Mouse (Mus musculus) layer of hippocampus, adult 8-10 months (tissue): ENCODE results near the gene Mylk3. TPM values are rescaled to one million over a fixed set of nuclear protein-coding genes. Genes with fewer than 3 reads are reported as not detected.
A peak's percentile ranks its signal among the peaks of the same experiment; 100 is the strongest.

Experiments
- DNase-seq, 2 experiments: peaks; one replicate each; pipeline ENCODE4 v3.0.0; 2022; ENCODE audit warnings: low spot score in 2 of 2
- total RNA-seq, 4 experiments: library from RNA; stranded (reverse); gene quantifications; 2 replicates each; pipeline ENCODE4 v1.2.4; 2022

Gene Mylk3
- 1 to 10 TPM; 1.3 to 8.9 (median 2.6) TPM for total RNA-seq

GRCm38 (mm10) chr8:85386205-85386604 lies at the start of gene Mylk3:
Mylk3 (minus strand) TSS chr8:85386345.
- no peak for DNase-seq

DNA sequence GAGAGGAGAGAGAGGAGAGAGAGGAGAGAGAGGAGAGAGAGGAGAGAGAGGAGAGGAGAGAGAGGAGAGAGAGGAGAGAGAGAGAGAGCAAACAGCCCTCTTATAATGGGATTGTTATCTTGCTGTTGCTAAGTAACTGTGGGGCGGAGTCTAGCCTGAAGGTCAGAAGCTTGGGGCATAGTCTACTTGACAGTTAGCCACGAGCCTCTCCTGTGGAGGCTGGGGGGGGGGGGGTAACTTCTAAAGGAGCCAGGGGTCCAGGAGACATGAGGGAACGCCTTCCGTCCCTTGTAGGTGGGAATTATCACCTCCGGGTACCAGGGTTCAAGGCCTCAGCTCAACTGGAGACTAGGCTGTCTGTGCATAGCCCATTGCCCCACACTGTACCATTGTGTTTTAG lies 49.6 kb upstream of the Mylk3 start:
- no peak for DNase-seq

DNA sequence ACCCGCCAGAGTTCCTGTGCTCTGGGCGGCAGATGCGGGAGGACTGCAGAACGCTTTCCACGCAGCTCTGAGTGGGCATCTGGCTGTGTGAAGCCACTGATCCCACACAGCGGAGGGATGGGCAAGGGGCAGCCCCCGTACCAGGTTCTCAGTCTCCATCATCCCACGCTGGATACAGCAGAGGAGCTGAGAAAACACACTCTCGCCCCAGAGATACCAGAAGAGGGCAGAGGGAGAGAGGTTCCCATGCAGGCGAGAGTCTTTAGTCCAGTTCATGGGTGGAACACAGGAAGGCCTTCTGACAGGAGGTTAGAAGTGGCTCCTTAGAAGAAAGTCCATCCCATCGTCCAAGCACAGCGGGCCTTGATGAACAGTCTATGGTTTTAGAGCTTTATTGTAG lies 48.7 kb upstream of the Mylk3 start:
- no peak for DNase-seq

DNA sequence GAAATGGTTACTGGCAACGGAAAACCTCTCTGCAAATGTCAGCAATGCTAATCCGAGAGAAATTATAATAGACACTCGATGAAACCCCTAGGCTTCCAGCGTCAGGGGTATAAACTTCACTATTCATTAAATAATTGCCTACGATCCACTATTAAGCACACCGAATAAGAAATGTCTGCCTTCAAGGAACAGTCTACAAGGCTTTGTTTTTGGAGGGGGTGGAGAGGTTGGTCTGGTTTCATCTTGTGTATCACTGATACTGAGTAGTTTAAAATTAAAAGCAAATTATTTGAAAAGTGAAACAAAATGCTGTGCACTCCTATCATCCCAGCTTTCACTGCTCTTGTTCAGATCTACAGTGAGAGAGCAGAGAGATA lies 46.9 kb upstream of the Mylk3 start:
- DNase-seq = no peak

GRCm38 (mm10) chr8:85432168-85433016 lies 46.2 kb upstream of the Mylk3 start, which contains the start of gene 4921524J17Rik:
4921524J17Rik (minus strand) TSS chr8:85432833.
- peak; percentile 94 to 96 for DNase-seq

DNA sequence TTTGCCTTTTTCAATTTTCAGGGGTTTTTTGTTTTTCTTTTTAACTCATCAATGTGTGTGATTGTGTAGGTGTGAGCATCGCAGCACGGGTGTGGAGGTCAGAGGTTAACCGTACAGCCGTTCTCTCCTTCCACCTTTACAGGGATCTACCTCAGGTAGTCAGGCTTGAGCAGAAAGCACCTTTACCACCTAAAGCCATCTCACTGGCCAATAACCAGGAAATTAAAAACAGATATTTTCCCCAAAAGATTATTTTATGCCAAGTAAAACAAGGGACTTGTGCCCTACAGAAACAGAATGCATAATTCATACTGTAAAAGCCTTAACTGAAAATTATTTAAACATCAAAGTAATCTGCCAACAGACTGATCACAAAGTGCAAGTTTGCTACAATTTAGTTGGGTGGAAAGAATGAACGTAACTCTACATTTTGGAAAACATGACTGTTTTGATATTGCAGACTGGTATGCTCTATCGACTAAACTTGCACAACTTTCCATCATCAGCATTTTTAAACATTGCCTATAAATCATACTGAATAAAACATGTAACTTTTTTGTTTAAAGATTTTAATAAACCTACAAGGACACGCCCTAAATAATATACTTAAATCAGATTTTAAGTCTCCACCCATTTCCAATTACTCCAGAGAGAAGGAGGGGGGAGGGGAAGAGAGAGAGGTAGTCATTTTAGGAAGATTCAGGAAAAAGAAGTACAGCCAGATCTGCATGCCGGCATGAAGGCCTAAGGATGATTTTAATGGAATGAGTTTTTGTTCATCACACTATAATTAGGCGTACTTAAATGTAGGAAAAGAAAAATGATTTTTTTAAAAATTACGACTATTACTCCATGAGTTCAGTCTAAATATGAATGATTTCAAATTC lies 45.4 kb upstream of the Mylk3 start:
- DNase-seq = no peak

GRCm38 (mm10) chr8:85430801-85431200 lies 44.7 kb upstream of the Mylk3 start:
- no peak for DNase-seq

- DNase-seq = no peak
Measured at GRCm38 (mm10) chr8:85429219-85429618, 43.1 kb upstream of the Mylk3 start.

DNA sequence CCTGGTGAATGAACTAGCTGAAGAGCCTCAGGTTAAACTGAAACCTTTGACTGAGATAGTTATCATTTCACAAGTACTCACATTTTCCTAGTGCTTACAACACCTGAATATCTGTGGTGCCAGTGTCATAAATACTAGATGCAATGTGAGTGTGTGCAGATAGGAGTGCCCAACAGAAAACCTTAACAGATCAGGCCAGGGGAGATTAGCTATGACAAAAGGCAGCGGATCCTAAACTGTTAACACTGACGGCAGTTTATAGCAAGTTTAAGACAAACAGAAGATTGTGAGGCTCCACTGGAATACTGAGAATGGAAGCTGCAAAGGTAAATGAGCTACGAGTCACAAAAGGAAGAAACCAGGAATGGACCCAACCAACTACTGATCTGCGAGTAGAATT lies 40.9 kb upstream of the Mylk3 start:
- DNase-seq = no peak

GRCm38 (mm10) chr8:85421329-85421728 lies 35.2 kb upstream of the Mylk3 start:
- DNase-seq = no peak

DNA sequence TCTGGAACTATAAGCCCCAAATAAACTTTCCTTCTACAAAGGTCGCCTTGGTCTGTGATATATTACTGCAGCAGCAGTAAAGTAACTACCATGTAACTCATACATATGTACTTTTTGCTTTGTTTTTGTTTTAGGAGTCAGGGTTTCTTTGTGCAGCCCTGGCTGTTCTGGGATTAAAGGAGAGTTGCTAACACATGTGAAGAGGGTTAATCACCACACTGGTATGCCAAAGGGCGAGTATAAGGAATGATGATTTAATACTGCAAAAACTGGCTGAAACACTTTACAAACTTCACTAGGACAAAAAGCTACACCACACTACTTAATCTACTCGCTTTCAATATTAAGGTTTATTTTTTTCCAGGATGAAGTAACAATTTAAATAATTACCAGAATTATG lies 22.4 kb upstream of the Mylk3 start:
- DNase-seq = no peak

GRCm38 (mm10) chr8:85408053-85408505 lies 21.9 kb upstream of the Mylk3 start:
- peak in 1 of 2 experiments; percentile 24 for DNase-seq

- no peak for DNase-seq
Measured at GRCm38 (mm10) chr8:85405961-85406360, 19.8 kb upstream of the Mylk3 start.

- DNase-seq = no peak
Measured at GRCm38 (mm10) chr8:85405418-85405817, 19.3 kb upstream of the Mylk3 start.

GRCm38 (mm10) chr8:85398548-85398947 lies 12.4 kb upstream of the Mylk3 start:
- DNase-seq = no peak

GRCm38 (mm10) chr8:85397508-85397907 lies 11.4 kb upstream of the Mylk3 start:
- peak in 1 of 2 experiments; percentile 30 for DNase-seq

DNA sequence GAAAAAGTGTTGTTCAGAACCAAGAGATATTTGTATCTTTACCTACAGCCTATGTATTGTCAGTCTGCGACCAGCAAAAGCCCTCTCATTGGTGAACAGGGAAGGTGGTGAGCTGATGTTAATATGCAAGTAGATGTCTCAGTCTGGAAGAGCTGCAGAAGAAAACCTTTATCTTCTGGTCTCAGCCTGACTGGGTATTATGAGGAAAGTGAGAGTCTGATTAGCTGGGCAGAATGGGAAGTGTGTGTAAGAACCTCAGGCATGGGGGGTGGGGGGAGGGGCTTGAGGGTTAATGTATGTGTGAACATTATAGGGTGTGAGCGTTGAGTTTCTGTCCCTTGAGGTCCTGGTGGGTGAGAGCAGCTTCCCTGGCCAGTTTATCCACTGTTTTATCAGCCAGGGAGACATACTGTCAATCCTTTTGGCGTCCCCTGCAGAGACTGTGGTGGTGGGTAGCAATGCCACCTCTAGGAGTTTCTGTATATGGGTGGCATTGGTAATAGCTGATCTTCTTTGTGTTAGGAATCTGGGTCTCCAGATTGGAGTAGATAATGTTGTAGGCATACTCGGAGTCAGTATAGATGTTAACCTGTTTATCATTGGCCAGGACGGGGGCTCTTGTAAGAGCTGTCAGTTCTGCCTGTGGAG lies 10.4 kb upstream of the Mylk3 start:
- DNase-seq = no peak

GRCm38 (mm10) chr8:85395681-85396431 lies 9.7 kb upstream of the Mylk3 start:
- DNase-seq = no peak

DNA sequence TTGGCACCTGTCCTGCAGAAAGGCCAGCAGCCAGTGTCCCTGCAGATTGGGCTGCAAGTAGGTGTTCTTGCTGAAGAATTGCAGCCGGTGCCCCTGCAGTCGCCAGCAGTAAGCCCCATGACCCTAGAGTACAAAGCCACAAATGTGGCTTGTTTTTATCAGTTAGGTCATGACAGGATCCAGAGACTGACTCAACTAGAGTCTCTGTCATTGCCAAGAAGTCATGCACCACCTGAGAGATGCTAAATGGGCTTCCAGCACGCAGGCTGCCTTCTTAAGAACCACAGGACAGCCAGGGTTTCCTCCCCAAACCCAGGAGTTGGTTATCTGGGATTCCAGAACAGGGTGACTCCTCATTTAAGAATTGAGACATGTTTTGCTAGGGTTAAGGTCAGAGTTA lies 8.9 kb upstream of the Mylk3 start:
- no peak for DNase-seq

DNA sequence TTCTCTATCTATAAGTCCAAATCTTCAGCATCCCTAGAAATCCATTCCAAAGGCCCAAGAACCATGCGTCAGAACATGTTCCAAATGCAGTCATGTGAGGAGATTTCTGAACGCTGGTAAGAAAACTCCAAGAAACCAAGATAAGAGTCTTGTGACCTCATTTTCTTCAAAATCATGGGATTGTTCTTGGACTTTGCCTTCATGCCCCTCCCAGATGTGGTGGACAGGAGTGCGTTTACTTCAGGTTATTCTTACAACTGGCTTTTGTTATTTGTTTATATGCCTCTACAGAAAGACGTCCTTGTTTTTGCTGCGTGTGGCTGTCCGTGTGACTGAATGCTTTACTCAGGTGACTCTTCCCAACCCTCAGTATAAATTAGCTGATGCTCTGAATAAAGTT lies 7.1 kb upstream of the Mylk3 start:
- DNase-seq = no peak

- DNase-seq = no peak
Measured at GRCm38 (mm10) chr8:85391438-85391837, 5.3 kb upstream of the Mylk3 start.
